Mouse (Mus musculus): ENCODE data around the gene Wdr17. TPM values are rescaled to one million over a fixed set of nuclear protein-coding genes. Genes with fewer than 3 reads are reported as not detected.
"Not testable (repeated sequence)": the region's sequence is repeated elsewhere in the genome, so short reads cannot be mapped to it uniquely, and the experiment has no call there.

Gene Wdr17
- total RNA-seq, 2 experiments from 2014 or later: not detected

GRCm38 (mm10) chr8:54791858-54792698 is 94.9 kb downstream of the Wdr17 start:
- no peak for DNase-seq

DNA sequence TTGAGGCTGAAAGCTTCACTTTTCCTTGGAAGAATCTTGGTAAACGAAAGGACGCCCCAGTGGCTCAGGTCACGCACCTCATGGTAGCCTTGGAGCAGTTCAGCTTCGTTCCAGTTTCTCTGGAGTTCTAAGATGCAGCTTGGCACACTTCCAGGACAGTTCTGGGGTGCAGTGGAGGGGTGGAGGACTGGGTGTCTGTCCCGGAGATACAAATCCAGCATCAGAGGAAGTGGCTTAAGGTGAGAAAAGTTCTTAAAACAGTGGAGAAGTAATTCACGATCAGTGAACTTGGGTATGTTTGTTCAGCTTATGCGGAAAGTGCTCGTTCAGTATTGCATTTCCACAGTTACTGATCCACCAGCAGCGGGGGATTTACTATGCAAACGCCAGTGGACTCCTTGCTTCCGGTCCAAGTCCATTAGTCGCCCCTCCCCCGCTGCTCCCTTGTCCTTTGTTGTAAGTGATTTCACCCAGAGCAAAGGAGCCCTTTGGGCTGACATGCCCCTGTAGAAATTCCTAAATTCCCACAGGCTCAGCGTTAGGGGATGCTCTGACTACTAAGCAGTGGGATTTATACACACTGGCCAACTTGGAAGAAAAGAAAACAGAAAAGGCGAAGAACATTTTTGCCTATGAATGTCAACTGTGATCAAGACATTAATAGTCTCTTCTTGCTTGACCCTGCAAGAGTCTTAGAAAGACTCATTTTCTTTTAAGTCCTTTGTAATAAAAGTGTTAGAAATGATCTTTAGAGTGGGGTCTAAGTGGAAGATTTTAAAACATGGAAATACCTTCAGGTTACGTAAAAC is 106.6 kb downstream of the Wdr17 start:
- peak; percentile 35 to 46 for DNase-seq

DNA sequence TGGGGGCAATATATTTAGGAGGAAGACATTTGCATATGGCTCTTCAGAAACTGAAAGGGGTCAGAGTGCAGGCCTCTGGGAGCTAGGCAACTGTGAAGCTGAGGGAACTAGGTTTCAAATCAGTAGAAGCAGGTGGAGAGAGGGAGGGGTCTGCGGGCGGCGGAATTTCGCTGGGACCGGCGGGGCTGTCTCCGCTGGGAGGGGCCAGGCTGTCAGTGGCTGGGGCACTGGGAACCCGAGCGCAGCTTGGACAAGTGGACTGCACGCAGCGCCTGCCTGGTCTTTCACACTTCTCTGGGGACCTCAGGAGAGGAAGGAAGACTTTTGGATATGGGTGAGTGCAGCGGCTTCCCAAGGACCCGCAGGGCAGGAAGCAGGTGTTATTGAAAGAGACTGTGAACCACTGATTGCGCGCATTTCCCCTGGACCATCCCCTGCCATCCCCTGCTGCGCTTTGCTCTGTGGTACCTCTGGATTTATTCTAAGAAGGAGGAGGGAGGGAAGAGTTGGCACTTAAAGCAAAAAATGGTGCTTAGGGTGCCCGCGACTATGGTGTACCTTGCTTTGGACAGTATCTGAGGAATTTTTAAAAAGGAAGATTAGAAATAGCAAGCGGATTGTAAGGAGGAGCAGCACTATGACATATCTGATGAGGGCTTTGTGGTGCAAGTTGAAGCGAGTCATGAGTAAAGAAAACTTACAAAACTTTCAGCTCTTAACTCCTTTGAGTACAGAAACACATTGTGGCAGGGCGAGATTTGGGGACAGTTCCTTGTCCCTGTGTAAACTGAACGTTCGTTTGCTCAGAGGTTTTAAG is 107.5 kb downstream of the Wdr17 start:
- DNase-seq: peak; percentile 37 to 44

DNA sequence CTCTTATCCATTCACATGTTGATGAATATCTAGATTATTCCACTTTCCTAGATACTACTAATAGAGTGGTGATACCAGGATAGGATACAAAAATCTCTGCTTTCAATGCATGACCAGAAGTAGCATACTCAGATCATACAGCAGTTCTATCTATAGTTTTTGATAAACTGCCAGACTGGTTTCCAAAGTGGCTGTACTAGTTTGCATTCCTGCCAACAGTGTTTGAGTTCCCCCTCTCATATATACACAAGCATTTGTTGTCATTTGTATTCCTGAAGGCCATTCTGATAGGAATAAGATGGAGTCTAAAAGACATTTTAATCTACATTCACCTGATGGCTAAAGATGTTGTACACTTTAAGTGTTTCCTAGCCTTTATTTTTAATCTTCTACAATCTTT is 110.0 kb downstream of the Wdr17 start:
- DNase-seq: no peak

GRCm38 (mm10) chr8:54776241-54776640 is 110.7 kb downstream of the Wdr17 start:
- DNase-seq: no peak

- DNase-seq: no peak
These were observed 129.3 kb downstream of the Wdr17 start for GRCm38 (mm10) chr8:54757646-54758045.

DNA sequence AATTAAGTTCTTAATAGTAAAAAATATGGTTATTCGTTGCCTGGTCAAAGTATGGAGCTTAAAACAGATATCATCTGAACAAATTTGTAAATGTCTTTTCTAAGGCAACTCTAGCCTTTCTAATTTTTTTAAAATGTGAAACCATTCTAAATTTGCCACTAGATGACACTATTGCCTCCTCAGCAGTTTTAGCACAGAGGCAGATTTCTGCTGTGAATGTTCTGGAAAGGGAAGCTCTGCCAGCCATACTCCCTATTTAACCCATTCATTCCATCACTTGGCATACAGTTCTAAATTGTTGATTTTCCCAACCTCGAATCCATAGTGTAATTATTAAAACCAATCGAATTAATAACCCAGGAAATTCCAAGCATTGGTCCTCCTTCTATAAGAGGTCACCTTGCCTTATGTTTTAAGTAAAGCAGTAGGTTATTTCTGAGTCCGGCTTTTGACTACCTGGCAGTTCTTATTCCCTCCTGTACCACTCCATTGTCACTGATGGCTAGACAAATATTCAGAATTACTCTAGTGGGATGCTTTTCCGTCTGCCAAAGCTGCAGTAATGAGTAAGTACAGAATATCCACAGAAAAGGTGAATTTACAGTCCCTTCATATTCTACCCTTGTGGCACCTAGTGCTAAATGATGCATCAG is 150.2 kb downstream of the Wdr17 start:
- DNase-seq: no peak

DNA sequence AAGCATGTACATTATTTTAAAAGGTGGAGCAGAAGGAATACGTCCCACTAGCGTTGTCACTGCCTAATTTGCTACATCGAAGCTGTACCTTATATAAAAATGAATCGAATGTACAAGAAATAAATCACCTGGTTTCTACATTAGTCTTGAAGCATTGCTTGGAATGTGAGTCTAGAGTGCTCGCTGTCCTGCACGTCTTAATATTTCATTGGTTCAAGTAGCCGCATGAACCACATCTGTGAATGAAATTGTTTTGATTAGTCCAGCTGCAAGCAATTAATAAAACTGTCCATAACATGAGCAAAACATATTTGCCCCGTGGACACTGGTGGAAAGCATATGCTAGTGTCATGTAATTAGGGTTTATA is 162.3 kb downstream of the Wdr17 start:
- DNase-seq: no peak

DNA sequence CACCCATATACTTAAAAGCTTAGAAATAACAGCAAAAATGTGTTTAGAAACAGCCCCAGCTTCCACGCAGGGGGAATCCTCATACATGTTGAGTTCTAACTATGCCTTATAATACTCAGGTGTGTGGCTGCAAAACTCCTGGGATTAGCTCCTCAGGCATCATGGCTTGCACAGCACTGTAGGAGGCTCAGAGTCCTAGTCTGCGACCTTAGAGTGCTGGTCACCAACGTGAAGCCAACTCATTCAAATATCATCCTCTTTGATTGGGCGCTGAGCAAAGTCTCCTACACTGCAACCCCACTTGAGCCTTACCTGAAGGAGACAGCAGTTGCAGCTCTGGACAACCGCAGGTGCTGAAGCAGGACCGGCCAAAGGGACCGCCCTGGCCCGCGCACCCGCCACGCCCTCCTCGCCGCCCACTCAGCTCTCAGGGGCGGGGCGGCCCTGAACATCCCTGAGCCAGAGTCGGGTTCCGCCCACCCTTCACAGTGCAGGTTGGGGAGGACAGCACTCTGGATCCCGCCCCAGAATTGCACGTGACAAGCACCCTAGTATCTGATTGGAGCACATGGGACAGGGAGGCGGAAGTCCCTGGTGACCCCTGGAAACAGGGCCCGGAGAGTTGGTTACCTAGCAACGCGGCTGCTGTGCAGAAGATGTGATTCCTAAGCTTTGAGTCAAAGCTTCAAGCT is 162.9 kb downstream of the Wdr17 start:
- peak; percentile 77 to 89 for DNase-seq

GRCm38 (mm10) chr8:54718515-54718914 is 168.5 kb downstream of the Wdr17 start:
- DNase-seq: no peak

GRCm38 (mm10) chr8:54705743-54706142 is 181.2 kb downstream of the Wdr17 start:
- peak in 1 of 2 experiments; percentile 11 for DNase-seq

DNA sequence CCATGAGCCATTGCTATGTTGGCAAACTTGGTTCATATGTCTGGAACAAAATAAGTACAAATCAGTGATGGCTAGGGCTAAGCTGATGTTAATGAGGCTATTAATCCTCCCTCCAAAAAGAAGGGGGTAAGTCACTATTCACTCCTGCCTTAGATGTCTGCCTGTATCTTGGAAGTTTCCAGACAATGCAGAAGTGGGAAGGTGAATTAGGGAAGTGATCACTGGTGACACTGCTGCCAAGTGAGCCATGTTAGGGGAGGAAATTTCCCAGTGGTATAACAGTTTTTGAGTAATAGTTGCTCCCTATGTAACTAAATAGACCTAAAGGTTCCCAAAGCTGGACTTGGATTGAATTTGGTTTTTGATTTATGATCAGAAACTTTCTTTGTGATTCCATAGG is 215.2 kb downstream of the Wdr17 start:
- DNase-seq: no peak

- no peak for DNase-seq
These were observed 219.2 kb downstream of the Wdr17 start for GRCm38 (mm10) chr8:54667756-54668155.

GRCm38 (mm10) chr8:54660675-54661074 is 226.3 kb downstream of the Wdr17 start:
- peak; percentile 34 to 73 for DNase-seq

DNA sequence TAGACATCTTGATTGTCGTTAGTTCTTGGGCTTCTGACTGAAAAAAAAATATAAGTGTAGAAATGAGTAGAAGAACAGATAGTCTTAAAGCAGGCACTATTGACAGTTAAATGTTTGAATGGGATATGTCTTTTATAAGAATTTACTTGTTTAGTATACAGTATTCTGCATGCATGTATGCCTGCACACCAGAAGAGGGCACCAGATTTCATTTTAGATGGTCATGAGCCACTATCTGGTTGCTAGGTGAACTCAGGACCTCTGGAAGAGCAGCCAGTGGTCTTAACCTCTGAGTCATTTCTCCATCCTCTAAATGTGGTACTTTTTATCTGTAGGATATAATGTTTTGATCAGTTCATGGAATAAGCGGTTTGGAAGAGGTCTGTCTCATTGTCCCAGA is 227.3 kb downstream of the Wdr17 start:
- DNase-seq: no peak

GRCm38 (mm10) chr8:54638634-54639033 is 248.3 kb downstream of the Wdr17 start:
- no peak for DNase-seq

DNA sequence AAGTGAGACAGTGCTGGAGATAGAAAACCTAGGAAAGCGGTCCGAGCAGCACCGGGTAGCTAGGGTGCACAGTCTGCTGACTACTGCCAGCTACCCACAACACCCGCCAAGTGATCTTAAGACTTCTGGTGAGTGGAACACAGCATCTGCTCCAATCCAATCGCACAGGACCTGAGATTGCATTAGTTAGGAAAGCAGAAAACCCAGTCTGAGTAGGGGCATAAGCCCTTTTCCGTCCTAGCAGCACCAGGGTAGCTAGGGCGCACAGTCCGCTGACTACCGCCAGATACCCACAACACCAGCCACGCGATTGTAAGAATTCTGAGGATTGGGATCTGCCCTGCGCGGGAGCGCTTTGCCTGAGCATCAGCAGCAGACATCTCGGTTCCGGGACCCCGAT is 270.3 kb downstream of the Wdr17 start:
- DNase-seq: not testable (repeated sequence)

- peak; percentile 55 to 71 for DNase-seq
These were observed 276.7 kb downstream of the Wdr17 start for GRCm38 (mm10) chr8:54610238-54610637.

GRCm38 (mm10) chr8:54609336-54609735 is 277.6 kb downstream of the Wdr17 start:
- peak; percentile 39 to 71 for DNase-seq

GRCm38 (mm10) chr8:54603440-54603839 is 283.5 kb downstream of the Wdr17 start:
- DNase-seq: no peak

DNA sequence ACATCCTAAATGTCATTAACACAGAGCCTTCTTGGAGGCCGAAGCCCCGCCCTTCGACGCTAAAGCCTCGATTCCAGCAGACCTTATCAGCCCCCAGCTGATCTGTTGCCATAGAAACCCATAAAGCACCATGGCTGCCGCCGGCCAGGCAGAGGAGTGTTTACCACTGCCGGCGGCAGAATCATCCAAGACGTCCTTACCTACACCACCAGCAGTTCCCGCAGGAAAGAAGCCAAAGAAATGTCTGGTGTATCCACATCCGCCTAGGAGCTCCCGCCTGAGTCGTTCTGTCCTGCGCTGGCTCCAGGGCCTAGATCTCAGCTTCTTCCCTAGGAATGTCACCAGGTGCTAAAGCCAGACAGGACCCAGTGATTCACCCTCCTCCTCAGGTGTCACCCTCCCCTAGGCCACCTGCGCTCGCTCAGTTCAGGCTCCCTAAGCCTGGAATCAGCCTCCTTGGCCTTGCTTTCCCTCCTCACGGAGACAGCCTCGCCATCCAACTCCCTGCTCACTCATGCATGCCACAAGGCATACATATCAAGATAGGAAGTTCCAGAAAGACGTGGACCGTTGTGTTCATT is 286.2 kb downstream of the Wdr17 start, which contains the start of gene Spata4:
Gene Spata4, plus strand, starts transcription at position 111 of the 581 bp plus-strand sequence.
- peak in 1 of 2 experiments; percentile 9 for DNase-seq

Data from heart, adult 18-20 months (tissue).